Mouse (Mus musculus): ENCODE data around the gene Mybph. TPM values are rescaled to one million over a fixed set of nuclear protein-coding genes. Genes with fewer than 3 reads are reported as not detected.
A peak's percentile ranks its signal among the peaks of the same experiment; 100 is the strongest.

The Mybph gene
- not detected in 2 replicates for polyA plus RNA-seq (2012; ENCODE audit: insufficient read depth, insufficient read length, low replicate concordance, missing spikeins)

GRCm38 (mm10) chr1:134193126-134193525 lies at the start of gene Mybph:
Gene Mybph (plus strand): TSS chr1:134193448.
- Histone ChIP-seq H3K4me1 (ENCODE audit: control insufficient read depth, insufficient read depth, low read length) (peaks cover 66% of the 10 kb centered on the region), H3K27ac (ENCODE audit: insufficient read depth, low read depth, low read length) (no peak within 1 kb of the TSS), H3K4me3 (ENCODE audit: insufficient read depth, low read depth, low read length) (no peak within 1 kb of the TSS)
- 85% methylated on average over 1 of the region's 1 CpGs for WGBS
- no peak for TF ChIP-seq POLR2A (IDR thresholded peaks at IDR 0.05; ENCODE audit: insufficient read depth, low read depth, low read length)
- TF ChIP-seq CTCF (IDR thresholded peaks at IDR 0.05; ENCODE audit: insufficient read depth, low read depth, low read length), result no peak

DNA sequence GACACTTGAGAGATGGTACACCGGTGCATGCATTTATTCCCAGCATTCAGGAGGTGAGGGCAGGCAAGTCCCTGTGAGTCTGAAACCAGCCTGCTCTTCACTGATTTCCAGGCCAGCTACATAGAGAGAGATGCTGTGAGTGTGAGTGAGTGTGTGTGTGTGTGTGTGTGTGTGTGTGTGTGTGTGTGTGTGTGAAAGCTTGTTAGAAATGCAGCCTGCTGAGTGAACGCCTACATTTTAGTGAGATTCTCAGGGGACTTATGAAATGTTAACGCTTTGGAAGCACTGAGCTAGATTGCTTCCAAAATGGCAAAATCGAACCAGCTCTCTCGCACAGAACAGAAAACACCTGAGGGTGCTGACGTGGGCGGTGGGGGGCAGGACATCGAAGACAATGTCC lies 47.2 kb upstream of the Mybph start:
- H3K27ac ChIP-seq (ENCODE audit: insufficient read depth, low read depth, low read length), result no peak overlapping the region
- no peak overlapping the region for H3K4me3 ChIP-seq (ENCODE audit: insufficient read depth, low read depth, low read length)
- WGBS, result 70% methylated on average over 8 of the region's 8 CpGs

DNA sequence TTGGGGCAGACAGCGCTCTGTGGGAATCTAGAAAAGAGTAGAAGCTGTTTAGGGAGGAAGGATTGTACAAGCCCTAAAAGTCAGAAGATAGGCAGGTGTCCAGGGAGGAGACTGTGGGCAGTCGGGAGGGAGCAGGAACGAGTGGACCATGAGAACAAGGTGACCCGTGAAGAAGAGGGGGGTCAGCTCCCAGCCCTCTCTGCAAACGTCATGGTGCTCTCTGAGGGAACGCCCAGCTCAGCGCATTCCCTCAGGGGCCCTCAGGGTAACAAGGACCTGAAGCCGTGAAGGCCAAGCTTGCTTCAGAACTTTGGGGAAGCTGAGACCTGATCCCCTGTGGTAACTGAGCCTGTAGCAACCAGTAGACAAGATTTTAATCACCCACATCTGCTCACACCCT lies 43.2 kb upstream of the Mybph start:
- H3K27ac ChIP-seq (ENCODE audit: insufficient read depth, low read depth, low read length), result no peak overlapping the region
- no peak for TF ChIP-seq CTCF (IDR thresholded peaks at IDR 0.05; ENCODE audit: insufficient read depth, low read depth, low read length)
- TF ChIP-seq POLR2A (IDR thresholded peaks at IDR 0.05; ENCODE audit: insufficient read depth, low read depth, low read length), result no peak
- 0 out of 2 replicates have a peak, but pooled peaks cover 2% of the 10 kb centered on the region for H3K4me1 ChIP-seq (ENCODE audit: control insufficient read depth, insufficient read depth, low read length)
- 85% methylated on average over 8 of the region's 8 CpGs for WGBS
- H3K4me3 ChIP-seq (ENCODE audit: insufficient read depth, low read depth, low read length), result no peak overlapping the region

More for the DNA sequence above, 47.2 kb upstream of the Mybph start:
- TF ChIP-seq CTCF (IDR thresholded peaks at IDR 0.05; ENCODE audit: insufficient read depth, low read depth, low read length) (no peak), POLR2A (IDR thresholded peaks at IDR 0.05; ENCODE audit: insufficient read depth, low read depth, low read length) (no peak)
- H3K4me1 ChIP-seq (ENCODE audit: control insufficient read depth, insufficient read depth, low read length), result peaks cover 10% of the 10 kb centered on the region; the same call in 1 of the 2 replicates

GRCm38 (mm10) chr1:134150745-134151144 lies 42.5 kb upstream of the Mybph start:
- H3K4me3 ChIP-seq (ENCODE audit: insufficient read depth, low read depth, low read length), result no peak overlapping the region
- H3K4me1 ChIP-seq (ENCODE audit: control insufficient read depth, insufficient read depth, low read length), result 0 out of 2 replicates have a peak, but pooled peaks cover 2% of the 10 kb centered on the region
- WGBS, result 96% methylated on average over 9 of the region's 9 CpGs
- no peak for TF ChIP-seq CTCF (IDR thresholded peaks at IDR 0.05; ENCODE audit: insufficient read depth, low read depth, low read length)
- no peak for TF ChIP-seq POLR2A (IDR thresholded peaks at IDR 0.05; ENCODE audit: insufficient read depth, low read depth, low read length)
- no peak overlapping the region for H3K27ac ChIP-seq (ENCODE audit: insufficient read depth, low read depth, low read length)

DNA sequence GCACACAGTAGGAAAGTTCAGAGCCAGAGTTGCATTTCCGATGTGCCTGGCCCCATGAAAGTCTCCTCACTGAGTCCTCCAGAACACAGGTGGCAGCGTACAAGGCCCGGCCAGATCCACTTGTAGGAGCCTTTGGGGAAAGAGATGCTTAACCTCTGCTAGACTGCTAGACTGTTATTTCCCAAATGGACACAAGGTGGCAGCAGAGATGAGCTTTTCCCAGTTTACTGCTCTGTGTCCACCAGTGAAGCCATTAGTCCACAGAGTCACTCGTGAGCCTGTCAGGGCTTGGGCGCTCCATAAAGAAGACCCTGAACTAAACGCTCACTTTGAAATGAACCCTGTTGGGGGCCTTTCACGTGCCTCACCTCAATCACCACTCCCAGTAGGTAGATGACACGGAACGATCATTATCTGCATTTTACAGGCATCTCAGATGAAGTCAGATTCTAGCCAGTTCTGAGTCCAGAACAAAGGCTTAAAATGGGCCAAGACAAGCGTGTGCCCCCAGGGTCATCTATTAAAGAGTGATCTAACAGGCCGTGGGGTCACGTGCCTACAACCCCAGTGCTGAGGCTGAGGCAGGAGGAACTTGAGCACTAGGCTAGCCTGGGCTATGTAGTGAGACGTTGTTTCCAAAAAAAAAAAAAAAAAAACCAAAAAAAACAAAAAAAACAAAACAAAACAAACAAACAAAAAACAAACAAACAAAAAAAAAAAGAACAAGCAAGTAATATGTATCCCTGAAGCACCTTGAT lies 41.4 kb upstream of the Mybph start:
- TF ChIP-seq CTCF (IDR thresholded peaks at IDR 0.05; ENCODE audit: insufficient read depth, low read depth, low read length), result peak; percentile 42
- no peak for TF ChIP-seq POLR2A (IDR thresholded peaks at IDR 0.05; ENCODE audit: insufficient read depth, low read depth, low read length)
- H3K4me1 ChIP-seq (ENCODE audit: control insufficient read depth, insufficient read depth, low read length), result no peaks in the 10 kb centered on the region
- no peak overlapping the region for H3K4me3 ChIP-seq (ENCODE audit: insufficient read depth, low read depth, low read length)
- no peak overlapping the region for H3K27ac ChIP-seq (ENCODE audit: insufficient read depth, low read depth, low read length)
- 26% methylated on average over 13 of the region's 13 CpGs for WGBS

- Histone ChIP-seq H3K4me3 (ENCODE audit: insufficient read depth, low read depth, low read length) (no peak overlapping the region), H3K4me1 (ENCODE audit: control insufficient read depth, insufficient read depth, low read length) (no peaks in the 10 kb centered on the region), H3K27ac (ENCODE audit: insufficient read depth, low read depth, low read length) (no peak overlapping the region)
- WGBS, result 89% methylated on average over 21 of the region's 21 CpGs
- TF ChIP-seq POLR2A (IDR thresholded peaks at IDR 0.05; ENCODE audit: insufficient read depth, low read depth, low read length) (no peak), CTCF (IDR thresholded peaks at IDR 0.05; ENCODE audit: insufficient read depth, low read depth, low read length) (no peak)
Measured at GRCm38 (mm10) chr1:134152626-134153590, 40.3 kb upstream of the Mybph start.

GRCm38 (mm10) chr1:134154121-134154520 lies 39.1 kb upstream of the Mybph start:
- 99% methylated on average over 3 of the region's 3 CpGs for WGBS
- TF ChIP-seq POLR2A (IDR thresholded peaks at IDR 0.05; ENCODE audit: insufficient read depth, low read depth, low read length) (no peak), CTCF (IDR thresholded peaks at IDR 0.05; ENCODE audit: insufficient read depth, low read depth, low read length) (no peak)
- Histone ChIP-seq H3K27ac (ENCODE audit: insufficient read depth, low read depth, low read length) (no peak overlapping the region), H3K4me1 (ENCODE audit: control insufficient read depth, insufficient read depth, low read length) (no peaks in the 10 kb centered on the region), H3K4me3 (ENCODE audit: insufficient read depth, low read depth, low read length) (no peak overlapping the region)

DNA sequence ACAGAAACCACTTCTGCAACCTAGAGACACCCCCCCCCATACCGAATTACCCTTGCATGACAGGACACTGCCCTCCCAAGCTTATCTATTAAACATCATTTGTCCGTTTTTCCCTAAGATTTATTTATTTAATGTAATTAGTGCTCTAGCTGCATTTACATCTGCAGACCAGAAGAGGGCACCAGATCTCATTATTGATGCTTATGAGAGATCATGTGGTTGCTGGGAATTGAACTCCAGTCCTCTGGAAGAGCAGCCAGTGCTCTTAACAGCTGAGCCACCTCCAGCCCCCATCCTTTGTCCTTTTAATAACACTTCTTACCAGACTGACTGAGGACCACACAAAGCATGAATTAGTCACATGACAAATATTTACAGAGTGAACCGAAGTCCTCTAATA lies 38.6 kb upstream of the Mybph start:
- WGBS, result 68% methylated on average over 3 of the region's 3 CpGs
- H3K27ac ChIP-seq (ENCODE audit: insufficient read depth, low read depth, low read length), result no peak overlapping the region
- no peak for TF ChIP-seq POLR2A (IDR thresholded peaks at IDR 0.05; ENCODE audit: insufficient read depth, low read depth, low read length)
- no peak for TF ChIP-seq CTCF (IDR thresholded peaks at IDR 0.05; ENCODE audit: insufficient read depth, low read depth, low read length)
- H3K4me3 ChIP-seq (ENCODE audit: insufficient read depth, low read depth, low read length), result no peak overlapping the region
- H3K4me1 ChIP-seq (ENCODE audit: control insufficient read depth, insufficient read depth, low read length), result no peaks in the 10 kb centered on the region

All from olfactory bulb, adult 2 months (tissue).